Mouse (Mus musculus) forebrain, embryonic 11.5 days (tissue): ENCODE measurements at regions not wholly inside any gene's neighbourhood (a gene's known extent, or its start where the extent isn't known, plus 50 kb on each side); places are given as distances from the start of the nearest gene placed in this dataset.

ENCODE experiments used
- ATAC-seq: fragments of 200-750 bp; cut with Nextera tagmentation; replicated peaks from 2 replicates; pipeline ENCODE4 v1.8.0; 2017; ENCODE audit warnings: moderate TSS enrichment; ENCODE audit not compliant: low FRiP score
- DNase-seq: peaks from one replicate; pipeline ENCODE4 v3.0.0-alpha.2; 2017; ENCODE audit warnings: low spot score
- H3K27ac ChIP-seq: fragments of 300-500 bp; sonication (generic); 2 replicates; pipeline ENCODE4 v1.5.1; 2014; ENCODE audit warnings: low read depth, low read length
- H3K27me3 ChIP-seq: fragments of 300-500 bp; sonication (generic); 2 replicates; pipeline ENCODE4 v1.6.1; 2014; ENCODE audit warnings: mild to moderate bottlenecking, low read length, mixed read lengths; ENCODE audit not compliant: control insufficient read depth, insufficient read depth
- H3K36me3 ChIP-seq: fragments of 300-500 bp; sonication (generic); 2 replicates; pipeline ENCODE4 v1.6.1; 2014; ENCODE audit warnings: mild to moderate bottlenecking, low read length, moderate library complexity, mixed read lengths; ENCODE audit not compliant: control insufficient read depth, insufficient read depth
- H3K4me1 ChIP-seq: fragments of 300-500 bp; sonication (generic); replicated peaks from 2 replicates; pipeline ENCODE4 v1.6.1; 2014; ENCODE audit warnings: low read length, mixed read lengths; ENCODE audit not compliant: control insufficient read depth, insufficient read depth
- H3K4me2 ChIP-seq: fragments of 300-500 bp; sonication (generic); 2 replicates; pipeline ENCODE4 v1.6.1; 2014; ENCODE audit warnings: low read depth, mild to moderate bottlenecking, low read length, moderate library complexity, mixed read lengths; ENCODE audit not compliant: severe bottlenecking
- H3K4me3 ChIP-seq: fragments of 300-500 bp; sonication (generic); 2 replicates; pipeline ENCODE4 v1.5.1; 2014; ENCODE audit warnings: low read depth, low read length
- H3K9ac ChIP-seq: fragments of 300-500 bp; sonication (generic); 2 replicates; pipeline ENCODE4 v1.6.1; 2014; ENCODE audit warnings: low read length
- H3K9me3 ChIP-seq: fragments of 300-500 bp; sonication (generic); 2 replicates; pipeline ENCODE4 v1.6.1; 2016; ENCODE audit warnings: low read length, mixed read lengths; ENCODE audit not compliant: control insufficient read depth
- WGBS: fragments of 180-500 bp; shearing (Covaris S2); extraction: QIAGEN DNeasy Blood & Tissue Kit; methylation state at CpG from one replicate; pipeline ENCODE4 v1.1.7; 2014; 5-methylcytosine and 5-hydroxymethylcytosine counted together

DNA sequence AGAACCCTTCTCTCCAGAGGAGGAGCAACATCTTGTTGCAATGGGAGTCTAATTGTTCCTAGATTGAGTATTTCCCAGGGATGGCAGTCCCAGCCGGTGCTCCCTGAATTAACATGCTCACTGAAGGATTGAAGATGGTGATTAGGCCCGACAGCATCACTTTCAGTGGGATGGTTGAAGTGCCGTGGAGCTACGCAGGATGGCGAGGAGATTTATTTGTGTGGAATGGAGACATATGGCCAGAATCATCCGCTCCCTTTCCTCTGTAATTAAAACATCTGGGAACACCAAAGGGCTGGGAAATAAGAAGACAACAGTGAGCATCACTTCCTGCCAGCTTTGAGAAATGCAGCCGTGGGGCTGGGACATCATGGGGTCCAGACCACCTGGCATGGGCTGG, 512.4 kb downstream of the Dhx35 start:
- no peaks in the 10 kb centered on the region for H3K27me3 ChIP-seq
- H3K27ac ChIP-seq: no peak overlapping the region
- DNase-seq (no peak), ATAC-seq (no peak)
- H3K4me1 ChIP-seq: no peaks in the 10 kb centered on the region
- H3K4me2 ChIP-seq: no peak overlapping the region
- H3K36me3 ChIP-seq: no peaks in the 10 kb centered on the region
- no peak overlapping the region for H3K4me3 ChIP-seq
- no peak overlapping the region for H3K9ac ChIP-seq
- H3K9me3 ChIP-seq: no peaks in the 10 kb centered on the region
- WGBS: 79% methylated on average over 7 of the region's 7 CpGs

DNA sequence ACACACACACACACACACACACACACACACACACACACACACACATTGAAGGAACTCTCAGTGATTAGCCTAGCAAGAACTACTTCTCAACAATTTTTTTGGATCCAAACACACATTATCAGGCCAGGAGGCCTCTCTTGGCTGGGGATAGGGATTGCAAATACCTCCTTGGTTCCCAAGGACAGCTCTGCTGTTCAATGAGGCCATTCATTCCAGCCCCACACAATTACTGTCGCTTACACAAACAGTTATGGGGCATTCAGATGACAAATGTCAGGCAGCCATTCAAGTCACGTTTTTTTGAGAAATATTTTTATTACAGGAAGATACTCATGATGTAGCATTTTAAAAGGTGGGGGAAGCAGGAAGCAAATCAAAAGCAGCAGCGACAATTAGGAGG, 540.1 kb downstream of the Dhx35 start:
- H3K36me3 ChIP-seq: no peaks in the 10 kb centered on the region
- H3K4me3 ChIP-seq: no peak overlapping the region
- H3K9me3 ChIP-seq: no peaks in the 10 kb centered on the region
- WGBS: 77% methylated on average over 3 of the region's 3 CpGs
- no peaks in the 10 kb centered on the region for H3K4me1 ChIP-seq
- H3K9ac ChIP-seq: no peak overlapping the region
- DNase-seq (no peak), ATAC-seq (no peak)
- no peak overlapping the region for H3K27ac ChIP-seq
- H3K4me2 ChIP-seq: no peak overlapping the region
- H3K27me3 ChIP-seq: no peaks in the 10 kb centered on the region

DNA sequence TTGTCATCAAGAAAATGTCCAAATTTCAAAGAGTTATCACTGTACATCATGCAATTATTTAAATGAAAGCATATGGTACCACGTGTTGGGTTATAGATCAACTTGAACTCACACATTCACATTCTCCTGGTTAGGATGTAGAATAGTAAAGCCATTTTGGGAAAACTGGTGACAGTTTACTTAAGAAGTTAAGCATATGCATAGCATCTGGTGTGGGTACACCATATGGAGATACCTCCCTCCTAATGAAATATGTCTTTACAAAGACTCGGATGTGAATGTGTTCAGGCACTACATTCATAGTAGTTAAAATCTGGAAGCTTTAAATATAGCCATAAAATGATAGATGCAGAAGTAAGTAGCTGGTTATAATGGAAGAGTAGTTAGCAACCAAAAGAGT, 542.0 kb downstream of the Dhx35 start:
- no peak overlapping the region for H3K9ac ChIP-seq
- H3K27ac ChIP-seq: no peak overlapping the region
- no peaks in the 10 kb centered on the region for H3K36me3 ChIP-seq
- DNase-seq: no peak
- ATAC-seq: no peak
- H3K27me3 ChIP-seq: no peaks in the 10 kb centered on the region
- H3K4me1 ChIP-seq: no peaks in the 10 kb centered on the region
- H3K4me3 ChIP-seq: no peak overlapping the region
- H3K9me3 ChIP-seq: no peaks in the 10 kb centered on the region
- WGBS: 80% methylated on average over 2 of the region's 2 CpGs
- H3K4me2 ChIP-seq: no peak overlapping the region

DNA sequence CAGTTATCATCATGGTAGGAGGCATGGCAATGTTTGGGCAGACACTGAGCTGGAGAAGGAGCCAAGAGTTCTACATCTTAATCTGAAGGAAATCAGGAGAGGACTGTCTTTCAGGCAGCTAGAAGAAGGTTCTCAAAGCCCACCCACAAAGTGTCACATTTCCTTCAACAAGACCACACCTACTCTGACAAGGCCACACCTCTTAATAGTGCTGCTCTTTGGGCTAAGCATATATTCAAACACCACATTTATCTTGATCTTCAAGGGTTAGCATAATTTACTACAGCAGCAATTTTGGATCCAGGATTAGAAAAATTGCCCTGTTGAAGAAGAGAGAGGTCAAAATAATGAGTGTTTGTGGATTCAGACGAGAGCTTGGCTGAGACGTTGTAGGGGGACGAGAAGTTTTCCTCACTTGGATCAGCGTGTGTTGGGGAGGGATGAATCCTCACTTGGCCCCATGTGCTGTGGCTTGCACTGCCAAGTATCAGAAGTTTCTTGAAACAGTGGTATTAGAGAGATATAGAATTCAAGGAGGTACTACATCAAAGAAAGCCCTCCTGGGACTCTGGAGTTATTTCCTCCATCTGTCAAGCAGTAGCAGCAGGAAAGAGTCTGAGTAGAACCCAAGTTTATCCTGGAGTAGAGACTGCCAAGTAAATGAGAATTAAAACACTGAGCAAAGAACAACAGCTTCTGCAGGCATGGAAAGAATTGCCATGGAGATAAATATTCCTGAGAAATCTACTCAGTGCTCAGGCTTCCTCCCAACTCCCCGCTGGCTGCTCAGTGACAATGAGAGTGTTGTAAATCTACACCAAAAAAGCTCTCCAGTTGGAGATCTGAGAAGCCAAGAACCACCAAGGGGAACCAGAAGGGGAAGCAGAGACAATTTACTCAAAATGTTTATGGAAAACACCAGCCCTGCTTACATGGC, 549.3 kb downstream of the Dhx35 start:
- H3K9me3 ChIP-seq: no peaks in the 10 kb centered on the region
- no peak for ATAC-seq
- H3K4me2 ChIP-seq: no peak overlapping the region
- no peak overlapping the region for H3K27ac ChIP-seq
- WGBS: 81% methylated on average over 5 of the region's 5 CpGs
- no peaks in the 10 kb centered on the region for H3K27me3 ChIP-seq
- no peak overlapping the region for H3K9ac ChIP-seq
- no peak overlapping the region for H3K4me3 ChIP-seq
- no peaks in the 10 kb centered on the region for H3K4me1 ChIP-seq
- no peaks in the 10 kb centered on the region for H3K36me3 ChIP-seq
- no peak for DNase-seq

DNA sequence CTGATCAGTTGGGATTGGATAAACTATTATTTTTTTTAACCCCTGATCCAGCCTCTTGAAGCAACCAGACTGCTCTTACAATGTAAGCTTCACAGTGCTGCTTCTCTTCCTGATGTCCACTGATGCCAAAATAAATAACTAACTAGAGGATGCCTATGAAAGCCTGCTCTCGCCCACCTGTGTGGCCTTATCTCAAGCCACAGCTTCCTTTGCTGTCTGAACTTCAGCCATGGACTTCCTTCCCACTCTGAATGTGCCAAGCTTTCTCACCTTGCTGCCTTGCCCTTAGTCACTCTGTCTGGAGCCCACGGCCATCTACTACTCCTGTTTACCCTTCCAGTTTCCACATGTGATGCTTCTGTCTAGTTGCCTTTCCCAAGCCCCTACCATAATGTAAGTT, 559.6 kb downstream of the Dhx35 start:
- Histone ChIP-seq H3K27me3 (no peaks in the 10 kb centered on the region), H3K36me3 (no peaks in the 10 kb centered on the region), H3K9me3 (no peaks in the 10 kb centered on the region), H3K27ac (no peak overlapping the region), H3K9ac (no peak overlapping the region), H3K4me2 (no peak overlapping the region), H3K4me3 (no peak overlapping the region), H3K4me1 (no peaks in the 10 kb centered on the region)
- 86% methylated on average over 2 of the region's 2 CpGs for WGBS
- no peak for ATAC-seq
- no peak for DNase-seq

DNA sequence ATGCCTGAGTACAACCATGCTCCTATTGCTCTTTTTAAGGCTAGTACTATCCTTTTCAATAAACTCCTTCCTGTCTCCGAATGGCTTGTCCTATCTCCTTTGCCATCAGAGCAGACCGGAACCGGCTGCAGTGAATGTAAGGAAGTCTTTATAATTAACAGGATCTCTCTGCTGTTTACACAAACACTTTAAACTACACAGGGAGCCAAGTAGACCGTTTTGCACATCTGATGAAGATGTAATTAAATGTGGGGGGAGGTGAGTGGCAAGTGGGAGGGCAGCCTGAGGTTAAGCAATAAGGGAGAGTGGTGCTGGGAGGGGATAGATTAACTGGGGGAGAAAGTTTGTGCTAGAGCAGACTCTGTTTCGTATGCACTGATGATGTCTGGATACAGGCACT, 561.9 kb downstream of the Dhx35 start:
- Histone ChIP-seq H3K9ac (no peak overlapping the region), H3K27me3 (no peaks in the 10 kb centered on the region), H3K9me3 (no peaks in the 10 kb centered on the region), H3K27ac (no peak overlapping the region), H3K4me3 (no peak overlapping the region), H3K4me2 (no peak overlapping the region), H3K4me1 (no peaks in the 10 kb centered on the region), H3K36me3 (no peaks in the 10 kb centered on the region)
- ATAC-seq: no peak
- 51% methylated on average over 5 of the region's 5 CpGs for WGBS
- DNase-seq: no peak

DNA sequence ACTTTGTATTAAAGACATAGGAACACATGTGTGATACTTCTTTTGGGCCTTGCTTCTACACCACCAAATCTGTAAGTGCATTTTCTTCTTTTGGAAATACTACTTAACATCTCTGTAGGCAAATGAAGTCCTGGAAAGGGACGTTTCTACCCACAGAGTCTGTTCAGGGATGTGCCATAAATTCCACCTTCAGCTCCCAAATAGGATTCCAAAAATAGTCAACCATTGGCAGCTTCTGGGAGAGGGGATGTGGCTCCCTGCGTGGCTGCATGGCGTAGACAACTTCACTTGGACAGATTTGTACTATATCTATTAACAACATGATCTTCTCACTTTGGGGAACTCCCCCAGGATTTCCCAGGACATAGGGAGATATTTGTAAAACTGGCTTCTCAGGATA, 566.8 kb downstream of the Dhx35 start:
- H3K27ac ChIP-seq: no peak overlapping the region
- no peak overlapping the region for H3K4me2 ChIP-seq
- H3K4me1 ChIP-seq: no peaks in the 10 kb centered on the region
- WGBS: 86% methylated on average over 3 of the region's 3 CpGs
- no peak for ATAC-seq
- no peaks in the 10 kb centered on the region for H3K36me3 ChIP-seq
- H3K27me3 ChIP-seq: no peaks in the 10 kb centered on the region
- no peak for DNase-seq
- H3K4me3 ChIP-seq: no peak overlapping the region
- H3K9me3 ChIP-seq: no peaks in the 10 kb centered on the region
- no peak overlapping the region for H3K9ac ChIP-seq

DNA sequence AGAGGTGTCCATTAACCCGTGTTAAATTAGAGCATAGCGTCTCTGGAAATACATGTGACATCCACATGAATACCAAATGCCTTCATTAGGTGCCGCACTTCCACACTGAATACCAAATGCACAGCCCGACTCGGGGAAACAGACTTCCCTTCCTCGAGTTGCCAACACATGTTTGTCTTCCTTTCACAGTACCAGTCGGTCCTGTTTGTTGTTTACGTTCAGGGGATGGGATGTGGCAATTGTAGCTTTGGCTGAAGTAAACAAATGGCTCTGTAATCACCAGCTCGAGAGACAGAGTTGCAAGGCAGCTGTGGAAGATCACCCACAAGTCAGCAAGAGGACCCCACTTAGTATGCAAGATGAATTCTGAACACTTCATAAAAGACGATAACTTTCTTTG, 598.3 kb downstream of the Dhx35 start:
- H3K27me3 ChIP-seq: no peaks in the 10 kb centered on the region
- no peaks in the 10 kb centered on the region for H3K36me3 ChIP-seq
- H3K4me2 ChIP-seq: no peak overlapping the region
- H3K9me3 ChIP-seq: no peaks in the 10 kb centered on the region
- DNase-seq: no peak
- no peaks in the 10 kb centered on the region for H3K4me1 ChIP-seq
- WGBS: 81% methylated on average over 10 of the region's 10 CpGs
- ATAC-seq: no peak
- no peak overlapping the region for H3K9ac ChIP-seq
- no peak overlapping the region for H3K4me3 ChIP-seq
- H3K27ac ChIP-seq: no peak overlapping the region
